Comparison of ENCODE assay signal across 30 mouse cellular contexts in genomic region chr5:108633676-108634075, GRCm38 (mm10). TPM values are rescaled to one million over a fixed set of nuclear protein-coding genes. Genes with fewer than 3 reads are reported as not detected.
A peak's percentile ranks its signal among the peaks of the same experiment; 100 is the strongest.
DNase-seq lines count a peak whose midpoint lies in the region; ATAC-seq and TF ChIP-seq lines count a peak whose summit lies in the region.
"Had no signal": no experiment of that assay in that cellular context is flagged by ENCODE, and none has a peak within 500 bp of the region (broad histone marks: within the 10 kb centered on the region; RNA-seq: fewer than 3 reads in every experiment).

No protein-coding gene starts in this region.

- no peaks in the 10 kb centered on the region for H3K36me3 ChIP-seq in midbrain, postnatal 0 days (ENCODE audit: insufficient read depth, low read length)
- no peaks in the 10 kb centered on the region for H3K36me3 ChIP-seq in midbrain, embryonic 13.5 days
- H3K36me3 ChIP-seq: forebrain, embryonic 12.5 days had no signal

- WGBS in midbrain, postnatal 0 days = 98% methylated on average over 4 of the region's 4 CpGs
- 93% methylated on average over 4 of the region's 4 CpGs for WGBS in midbrain, embryonic 13.5 days

- H3K27ac ChIP-seq in layer of hippocampus, adult 2 months = no peak overlapping the region
- H3K27ac ChIP-seq in midbrain, postnatal 0 days (ENCODE audit: low read depth, low read length) = no peak overlapping the region
- H3K27ac ChIP-seq in midbrain, embryonic 13.5 days = no peak overlapping the region
- H3K27ac ChIP-seq: embryonic facial prominence, embryonic 10.5 days; embryonic facial prominence, embryonic 13.5 days; forebrain, embryonic 12.5 days; forebrain, embryonic 15.5 days; heart, adult 2 months; heart, embryonic 10.5 days; heart, embryonic 13.5 days; hindbrain, embryonic 13.5 days had no signal

- H3K4me3 ChIP-seq in layer of hippocampus, adult 2 months = no peak overlapping the region
- H3K4me3 ChIP-seq in midbrain, postnatal 0 days (ENCODE audit: low read depth, low read length) = no peak overlapping the region
- no peak overlapping the region for H3K4me3 ChIP-seq in midbrain, embryonic 13.5 days (replicated peaks)
- H3K4me3 ChIP-seq: embryonic facial prominence, embryonic 10.5 days; embryonic facial prominence, embryonic 13.5 days; erythroblast, embryonic 14.5 days; forebrain, embryonic 12.5 days; forebrain, embryonic 15.5 days; heart, adult 2 months; heart, embryonic 10.5 days; heart, embryonic 13.5 days; hindbrain, embryonic 13.5 days had no signal

- TF ChIP-seq CTCF in layer of hippocampus, adult 2 months (conservative IDR thresholded peaks at IDR 0.05) = peak; percentile 23
- no peak for TF ChIP-seq CTCF in midbrain, postnatal 0 days (IDR thresholded peaks at IDR 0.05)

- H3K4me1 ChIP-seq in midbrain, postnatal 0 days (ENCODE audit: insufficient read depth, low read length) = peaks cover 5% of the 10 kb centered on the region; the same call in 1 of the 2 replicates
- peaks cover 12% of the 10 kb centered on the region for H3K4me1 ChIP-seq in midbrain, embryonic 13.5 days (replicated peaks)

- peak; percentile 32 to 45 for DNase-seq in cerebellum, postnatal 14 days
- no peak for DNase-seq in cerebellum, postnatal 36 days
- no peak for DNase-seq in layer of hippocampus, adult 2 months (ENCODE audit: low spot score in 2 of 2)
- no peak for DNase-seq in layer of hippocampus, adult 18-20 months (ENCODE audit: low spot score in 2 of 2)
- DNase-seq in midbrain, postnatal 0 days (ENCODE audit: low spot score) = peak; percentile 12
- DNase-seq: adrenal gland, adult 2 months; adrenal gland, postnatal 14 days; B cell, adult 2 months; cerebellum, adult 11-12 months; cerebellum, adult 8-10 months; cerebellum, postnatal 25 days; embryo, embryonic 11 days; gastrocnemius, postnatal 25 days; heart, adult 2 months had no signal

- ATAC-seq in midbrain, postnatal 0 days (ENCODE audit: low FRiP score) = no peak
- ATAC-seq in midbrain, embryonic 13.5 days = no peak
- ATAC-seq: forebrain, embryonic 15.5 days; hindbrain, embryonic 16.5 days; inflammation-experienced regulatory T-cells, adult 6 months; intestine, embryonic 16.5 days had no signal

- H3K27me3 ChIP-seq in midbrain, postnatal 0 days (ENCODE audit: insufficient read depth, low read length) = no peaks in the 10 kb centered on the region
- no peaks in the 10 kb centered on the region for H3K27me3 ChIP-seq in midbrain, embryonic 13.5 days
- H3K27me3 ChIP-seq: CH12.LX; embryonic facial prominence, embryonic 13.5 days; forebrain, embryonic 12.5 days; forebrain, embryonic 15.5 days; heart, embryonic 13.5 days; hindbrain, embryonic 13.5 days had no signal

- H3K9me3 ChIP-seq in midbrain, postnatal 0 days (ENCODE audit: low read length) = no peaks in the 10 kb centered on the region
- H3K9me3 ChIP-seq in midbrain, embryonic 13.5 days = no peaks in the 10 kb centered on the region
- H3K9me3 ChIP-seq: embryonic facial prominence, embryonic 10.5 days; embryonic facial prominence, embryonic 13.5 days; forebrain, embryonic 12.5 days; forebrain, embryonic 15.5 days; G1E; heart, embryonic 10.5 days; heart, embryonic 13.5 days; hindbrain, embryonic 13.5 days had no signal

- H3K4me2 ChIP-seq in midbrain, postnatal 0 days (ENCODE audit: low read depth, low read length, poor library complexity, severe bottlenecking) = no peak overlapping the region
- no peak overlapping the region for H3K4me2 ChIP-seq in midbrain, embryonic 13.5 days (replicated peaks)
- H3K4me2 ChIP-seq: embryonic facial prominence, embryonic 13.5 days; forebrain, embryonic 12.5 days; forebrain, embryonic 15.5 days; heart, embryonic 13.5 days; hindbrain, embryonic 13.5 days had no signal

- no peak overlapping the region for H3K9ac ChIP-seq in midbrain, postnatal 0 days (replicated peaks; ENCODE audit: low read length, poor library complexity, severe bottlenecking)
- no peak overlapping the region for H3K9ac ChIP-seq in midbrain, embryonic 13.5 days (replicated peaks)
- H3K9ac ChIP-seq: embryonic facial prominence, embryonic 13.5 days; forebrain, embryonic 12.5 days; forebrain, embryonic 15.5 days; heart, embryonic 13.5 days; hindbrain, embryonic 13.5 days had no signal

RNA-seq across cellular contexts. Expression of gene Tmem175, which starts 4.1 kb away (rescaled TPM):
- total RNA-seq in layer of hippocampus, adult 2 months (2021) = 10 to 100 TPM; 40.7 to 43.5 TPM
- 10 to 100 TPM; 38.5 to 41.3 TPM for total RNA-seq in layer of hippocampus, adult 18-20 months (2021)
- 34.1 and 37.6 TPM in 2 replicates for total RNA-seq in midbrain, postnatal 0 days (2014; rRNA removed)
- polyA plus RNA-seq in midbrain, postnatal 0 days (2015; fragmentation: Nextera tagmentation; extraction: Ambion mirVana) = 34.2 and 41.4 TPM in 2 replicates
- 23.7 and 23.8 TPM in 2 replicates for polyA plus RNA-seq in midbrain, embryonic 13.5 days (2015; fragmentation: Nextera tagmentation; extraction: Ambion mirVana)

RNA-seq across cellular contexts. Expression of gene Gak, which starts 4.1 kb away (rescaled TPM):
- total RNA-seq in layer of hippocampus, adult 2 months (2021) = 10 to 100 TPM; 96.2 to 97.3 TPM
- 10 to 100 TPM; 89.7 to 93.0 TPM for total RNA-seq in layer of hippocampus, adult 18-20 months (2021)
- total RNA-seq in midbrain, postnatal 0 days (2014; rRNA removed) = 76.7 and 77.1 TPM in 2 replicates
- 46.1 and 48.6 TPM in 2 replicates for polyA plus RNA-seq in midbrain, postnatal 0 days (2015; fragmentation: Nextera tagmentation; extraction: Ambion mirVana)
- polyA plus RNA-seq in midbrain, embryonic 13.5 days (2015; fragmentation: Nextera tagmentation; extraction: Ambion mirVana) = 50.3 and 51.7 TPM in 2 replicates

RNA-seq across cellular contexts. Expression of gene Idua, which starts 26.5 kb away (rescaled TPM):
- total RNA-seq in layer of hippocampus, adult 2 months (2021) = 10 to 100 TPM; 16.8 to 17.1 TPM
- total RNA-seq in layer of hippocampus, adult 18-20 months (2021) = 10 to 100 TPM; 15.0 to 16.1 TPM
- total RNA-seq in midbrain, postnatal 0 days (2014; rRNA removed) = 9.2 and 10.9 TPM in 2 replicates
- 8.8 and 9.8 TPM in 2 replicates for polyA plus RNA-seq in midbrain, postnatal 0 days (2015; fragmentation: Nextera tagmentation; extraction: Ambion mirVana)
- 10.6 and 10.7 TPM in 2 replicates for polyA plus RNA-seq in midbrain, embryonic 13.5 days (2015; fragmentation: Nextera tagmentation; extraction: Ambion mirVana)

RNA-seq across cellular contexts. Expression of gene Dgkq, which starts 35.8 kb away (rescaled TPM):
- 10 to 100 TPM; 50.2 to 51.5 TPM for total RNA-seq in layer of hippocampus, adult 2 months (2021)
- 10 to 100 TPM; 45.4 to 46.9 TPM for total RNA-seq in layer of hippocampus, adult 18-20 months (2021)
- 45.4 and 51.8 TPM in 2 replicates for total RNA-seq in midbrain, postnatal 0 days (2014; rRNA removed)
- 23.5 and 23.7 TPM in 2 replicates for polyA plus RNA-seq in midbrain, postnatal 0 days (2015; fragmentation: Nextera tagmentation; extraction: Ambion mirVana)
- polyA plus RNA-seq in midbrain, embryonic 13.5 days (2015; fragmentation: Nextera tagmentation; extraction: Ambion mirVana) = 23.7 and 26.6 TPM in 2 replicates

RNA-seq across cellular contexts. Expression of gene Slc26a1, which starts 41.7 kb away (rescaled TPM):
- 1 to 10 TPM; 1.2 TPM for total RNA-seq in layer of hippocampus, adult 2 months (2021)
- total RNA-seq in layer of hippocampus, adult 18-20 months (2021) = 1 to 10 TPM in 1 of 2 experiments, under 1 TPM in 1; 0.96 to 1.4 TPM
- total RNA-seq in midbrain, postnatal 0 days (2014; rRNA removed) = 9.3 and 10.1 TPM in 2 replicates
- 4.2 and 5.3 TPM in 2 replicates for polyA plus RNA-seq in midbrain, postnatal 0 days (2015; fragmentation: Nextera tagmentation; extraction: Ambion mirVana)
- polyA plus RNA-seq in midbrain, embryonic 13.5 days (2015; fragmentation: Nextera tagmentation; extraction: Ambion mirVana) = 1.7 and 2.6 TPM in 2 replicates
- total RNA-seq: gastrocnemius, adult 8-10 months; gastrocnemius, postnatal 25 days; heart, adult 2 months; heart, postnatal 25 days had no signal

Comparison
In these comparisons a context has a peak if more than half of its experiments do, and no peak if none do; other contexts are left out.
1. DNase-seq: peak in cerebellum, postnatal 14 days (2 of 2) and midbrain, postnatal 0 days (single experiment); none in cerebellum, postnatal 36 days (0 of 2), layer of hippocampus, adult 2 months (0 of 2) and layer of hippocampus, adult 18-20 months (0 of 2).